Mouse (Mus musculus) neural tube, embryonic 13.5 days (tissue): Measurements from ENCODE around the gene Cbr4. TPM values are rescaled to one million over a fixed set of nuclear protein-coding genes. Genes with fewer than 3 reads are reported as not detected.

ENCODE experiments used
- ATAC-seq: fragments of 200-750 bp; cut with Nextera tagmentation; 2 replicates; pipeline ENCODE4 v1.8.0; 2017; ENCODE audit warnings: low read depth, mild to moderate bottlenecking, moderate TSS enrichment, moderate library complexity
- H3K27ac ChIP-seq: fragments of 300-500 bp; sonication (generic); replicated peaks from 2 replicates; pipeline ENCODE4 v1.5.1; 2015; ENCODE audit warnings: moderate library complexity, mild to moderate bottlenecking, inconsistent platforms
- H3K27me3 ChIP-seq: fragments of 300-500 bp; sonication (generic); 2 replicates; pipeline ENCODE4 v1.6.1; 2015; ENCODE audit warnings: mild to moderate bottlenecking, inconsistent platforms
- H3K36me3 ChIP-seq: fragments of 300-500 bp; sonication (generic); 2 replicates; pipeline ENCODE4 v1.6.1; 2015; ENCODE audit warnings: mild to moderate bottlenecking, inconsistent platforms
- H3K4me1 ChIP-seq: fragments of 300-500 bp; sonication (generic); replicated peaks from 2 replicates; pipeline ENCODE4 v1.6.1; 2015; ENCODE audit warnings: inconsistent platforms
- H3K4me2 ChIP-seq: fragments of 300-500 bp; sonication (generic); 2 replicates; pipeline ENCODE4 v1.6.1; 2015; ENCODE audit warnings: inconsistent platforms, mild to moderate bottlenecking, moderate library complexity
- H3K4me3 ChIP-seq: fragments of 300-500 bp; sonication (generic); 2 replicates; pipeline ENCODE4 v1.5.1; 2015; ENCODE audit warnings: mild to moderate bottlenecking, inconsistent platforms
- H3K9ac ChIP-seq: fragments of 300-500 bp; sonication (generic); 2 replicates; pipeline ENCODE4 v1.6.1; 2015; ENCODE audit warnings: moderate library complexity, mild to moderate bottlenecking, inconsistent platforms
- H3K9me3 ChIP-seq: fragments of 300-500 bp; sonication (generic); 2 replicates; pipeline ENCODE4 v1.6.1; 2016; ENCODE audit warnings: inconsistent platforms
- WGBS: fragments of 180-500 bp; shearing (Covaris S2); methylation state at CpG from one replicate; pipeline ENCODE4 v1.1.7; 2015; 5-methylcytosine and 5-hydroxymethylcytosine counted together
- polyA plus RNA-seq: library from polyadenylated mRNA; unstranded; fragments of >200 nt; fragmentation: Nextera tagmentation; extraction: Ambion mirVana; gene quantifications from 2 replicates; pipeline ENCODE4 v1.2.1, GENCODE M21; 2015

Cbr4 gene
- polyA plus RNA-seq, 1 experiment from 2014 or later, result 21.7 TPM

DNA sequence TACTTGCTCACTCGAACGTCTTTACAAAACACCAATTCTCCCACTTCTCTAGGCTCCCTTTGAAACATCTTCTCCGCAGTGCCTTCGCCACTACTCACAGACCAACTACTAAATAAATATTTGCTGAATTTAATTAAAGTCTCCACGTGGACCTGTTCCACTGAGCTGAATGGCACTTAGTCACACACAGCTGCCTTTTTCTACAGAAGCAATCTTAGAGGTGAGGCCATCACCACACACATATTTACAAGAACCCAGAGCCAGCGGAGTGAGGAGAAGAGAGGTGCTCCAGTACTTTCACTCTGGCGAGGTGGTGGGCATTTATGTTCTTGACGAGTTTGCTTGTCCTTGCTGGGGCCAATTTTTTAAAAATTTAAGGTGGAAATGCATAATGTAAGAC lies 68.7 kb downstream of the Cbr4 start:
- Histone ChIP-seq H3K9ac (no peak overlapping the region), H3K27me3 (no peaks in the 10 kb centered on the region), H3K9me3 (no peaks in the 10 kb centered on the region), H3K4me1 (peaks cover 6% of the 10 kb centered on the region; the same call in 1 of the 2 replicates), H3K36me3 (no peaks in the 10 kb centered on the region), H3K4me2 (no peak overlapping the region), H3K4me3 (no peak overlapping the region), H3K27ac (no peak overlapping the region)
- no peak for ATAC-seq
- 66% methylated on average over 8 of the region's 8 CpGs for WGBS
